Mouse (Mus musculus) right cerebral cortex, postnatal 4 days (tissue): ENCODE measurements around the gene Kdm1b.

Source experiments
- DNase-seq: peaks from one replicate; pipeline ENCODE4 v3.0.0-alpha.2; 2022

Gene Kdm1b

DNA sequence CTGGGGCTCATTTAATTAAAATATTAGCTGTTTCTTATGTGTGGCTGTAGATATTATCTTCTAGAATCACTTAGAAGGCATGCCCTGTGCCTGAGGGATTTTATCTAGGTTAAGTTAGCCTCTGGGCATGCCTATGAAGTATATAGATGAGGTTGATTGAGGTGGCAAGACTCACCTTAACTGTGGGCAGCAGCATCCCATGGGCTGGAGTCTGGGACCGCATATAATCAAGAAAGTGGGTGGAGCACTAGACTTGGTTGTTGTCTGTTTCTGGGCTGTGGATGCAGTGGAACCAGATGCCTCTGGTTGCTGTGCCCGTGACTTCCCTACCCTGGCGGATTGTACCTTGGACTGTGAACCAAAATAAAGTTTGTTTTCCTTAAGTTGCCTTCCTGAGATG, 68.8 kb downstream of the Kdm1b start:
- no peak for DNase-seq

DNA sequence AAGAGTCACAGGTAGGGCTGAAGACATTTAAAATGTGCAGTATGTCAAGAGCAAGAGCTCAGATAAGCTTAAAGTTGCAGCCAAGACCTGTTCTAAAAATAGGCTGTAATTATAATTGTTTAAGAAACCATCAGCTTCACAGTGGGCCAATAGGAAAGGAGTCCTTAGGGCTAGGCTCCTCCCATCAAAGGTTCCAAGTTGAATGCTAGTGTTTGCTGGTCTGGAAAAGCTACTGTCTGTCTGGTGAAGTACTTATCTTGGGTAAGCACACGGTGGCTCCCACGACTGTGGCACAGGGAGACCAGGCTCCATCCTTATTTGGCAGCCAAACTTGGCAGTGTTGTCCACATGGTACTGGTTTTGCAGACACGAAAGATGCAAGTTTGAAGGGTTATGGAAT, 69.6 kb downstream of the Kdm1b start:
- DNase-seq, result no peak

DNA sequence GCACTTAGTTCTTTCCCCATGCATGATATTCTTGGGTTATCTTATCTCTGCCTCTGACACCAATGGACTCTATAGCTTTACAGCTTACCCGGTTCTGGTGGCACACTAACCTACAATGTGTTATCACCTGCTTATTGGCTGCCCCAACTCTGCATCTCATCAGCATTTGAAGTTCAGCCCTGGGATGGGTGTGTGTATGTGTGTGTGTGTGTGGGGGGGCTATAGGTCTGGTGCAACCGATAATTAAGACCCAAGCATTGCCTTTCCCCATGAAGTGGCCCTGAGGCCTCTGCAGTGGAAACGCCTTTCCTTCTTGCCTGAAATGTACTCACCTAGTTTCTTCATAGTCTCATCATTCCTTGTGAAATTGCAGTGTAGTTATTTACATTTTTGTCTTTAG, 72.7 kb downstream of the Kdm1b start:
- DNase-seq, result no peak

DNA sequence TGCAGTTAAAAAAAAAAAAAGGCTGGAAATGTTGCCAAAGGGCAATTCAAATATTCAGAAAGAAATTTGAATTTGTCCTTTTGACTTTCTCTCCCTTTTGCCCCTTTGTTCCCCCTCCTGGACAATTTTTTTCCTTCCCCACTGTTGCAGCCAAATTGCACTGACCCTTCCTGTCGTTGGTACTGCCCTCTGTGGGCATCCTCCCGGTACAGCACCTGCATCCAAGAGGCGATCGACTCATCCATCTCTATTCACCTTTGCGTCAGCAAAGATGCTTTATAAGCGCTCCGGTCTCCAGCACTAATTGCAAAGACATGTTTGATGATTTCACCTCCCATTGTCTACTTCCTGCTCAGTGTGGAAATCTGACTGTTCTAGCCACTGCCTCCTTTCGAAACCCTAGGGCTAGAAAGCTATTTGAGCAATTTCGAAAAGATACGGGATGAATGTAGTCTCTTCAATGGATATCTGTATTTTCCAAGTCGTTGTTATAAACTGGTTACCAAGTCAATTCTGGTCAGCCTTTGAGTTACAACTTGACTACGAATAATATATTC, 78.1 kb downstream of the Kdm1b start:
- DNase-seq, result no peak

DNA sequence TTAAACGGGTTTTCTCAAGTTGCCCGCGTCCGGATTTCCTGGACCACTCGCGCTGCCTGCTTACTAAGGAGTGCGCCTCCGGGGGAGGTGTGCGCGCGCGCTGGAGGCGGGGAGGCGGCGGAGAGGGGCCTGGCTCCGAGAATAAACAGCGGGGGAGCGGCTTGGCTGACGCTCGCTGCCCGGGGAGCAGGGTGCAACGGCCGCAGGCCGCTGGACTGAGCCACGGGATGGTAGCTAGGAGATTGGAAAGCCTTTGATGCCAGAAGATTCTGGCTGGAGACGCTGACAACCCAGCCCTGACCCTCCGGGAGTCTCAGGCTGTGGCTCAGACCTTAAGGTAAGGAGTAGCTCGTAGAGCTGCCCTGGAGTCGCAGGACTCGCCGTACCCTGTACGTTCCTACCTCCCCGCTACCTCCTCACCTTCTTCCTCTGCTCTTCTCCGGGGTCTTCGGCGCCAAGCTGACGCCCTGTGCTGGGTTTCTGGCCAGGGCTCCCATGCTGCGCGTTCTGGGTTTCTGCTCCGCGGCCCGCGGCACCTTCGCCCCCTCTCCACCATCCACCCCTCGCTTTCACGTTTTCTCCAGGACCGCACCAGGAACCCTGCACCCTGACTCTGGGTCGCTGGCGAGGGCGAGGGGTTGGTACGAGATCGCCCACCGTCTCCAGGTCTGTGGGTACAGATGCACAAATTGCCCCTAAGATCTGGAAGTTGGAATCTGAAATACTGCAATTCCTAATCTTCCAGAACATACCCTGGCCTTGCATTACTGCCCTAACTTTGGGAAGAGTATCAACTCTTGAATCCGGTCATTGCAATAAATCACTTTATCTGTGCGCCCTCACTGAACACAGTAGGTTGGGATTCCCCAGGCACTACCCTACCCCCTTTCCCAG, 79.5 kb downstream of the Kdm1b start, which contains the start of gene Rnf144b:
TSS of gene Rnf144b (plus strand) at position 120 of the 894 bp plus-strand sequence.
- DNase-seq, result peak; percentile 56

DNA sequence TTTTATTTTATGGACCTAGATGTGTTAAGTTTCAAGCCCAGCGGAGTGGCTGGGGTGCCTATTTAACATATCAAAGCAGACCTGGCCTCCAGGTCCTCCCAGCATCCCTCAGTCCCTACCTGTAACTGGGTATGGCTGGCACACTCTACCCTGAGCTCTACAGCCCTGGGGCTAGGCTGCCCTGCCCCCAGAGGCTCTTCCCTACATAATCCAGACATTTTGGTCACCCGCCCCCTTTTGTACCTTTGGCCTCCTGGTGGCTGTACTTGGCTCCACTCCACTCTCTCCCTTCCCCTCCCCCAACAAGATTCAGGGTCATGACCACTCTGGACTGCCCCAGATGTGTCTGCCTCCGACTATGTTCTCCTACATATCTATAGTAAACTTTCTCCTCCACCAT, 81.2 kb downstream of the Kdm1b start:
- no peak for DNase-seq

DNA sequence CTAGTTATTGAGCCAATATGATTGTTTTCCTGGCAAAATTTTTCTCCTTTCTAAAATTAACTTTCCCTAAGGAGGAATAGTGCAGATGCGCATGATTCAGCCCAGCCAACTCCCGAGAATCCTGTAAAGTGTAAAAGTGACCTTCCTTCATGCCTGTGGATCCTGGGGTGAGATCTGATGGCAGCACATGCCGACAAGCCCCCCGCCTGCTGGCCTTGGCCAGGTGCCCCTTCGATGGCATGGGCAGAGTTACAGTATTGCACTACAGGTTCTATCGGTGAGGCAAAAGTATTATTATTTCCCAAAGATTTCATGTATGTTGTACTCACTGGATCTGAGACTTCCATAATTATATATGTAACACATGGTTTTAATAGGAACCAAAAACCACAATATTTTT, 81.7 kb downstream of the Kdm1b start:
- no peak for DNase-seq

DNA sequence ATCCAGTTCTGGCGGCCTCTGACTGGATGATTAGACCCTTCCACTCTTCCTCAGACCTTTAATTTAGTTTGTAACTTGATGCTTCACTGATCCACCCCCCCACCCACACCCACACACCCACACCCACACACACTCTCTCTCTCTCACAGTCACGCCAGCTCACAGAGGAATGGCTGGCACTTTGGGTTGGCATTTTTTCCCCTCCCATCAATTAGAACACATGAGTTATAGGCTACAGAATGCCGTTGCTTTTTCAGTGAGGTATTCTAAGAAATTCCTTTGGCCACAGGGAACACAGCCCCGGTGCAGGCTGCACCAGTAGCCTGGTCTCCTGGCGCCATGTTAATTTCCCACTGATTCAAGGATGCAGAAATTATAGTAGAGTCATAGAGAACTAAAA, 82.3 kb downstream of the Kdm1b start:
- no peak for DNase-seq

DNA sequence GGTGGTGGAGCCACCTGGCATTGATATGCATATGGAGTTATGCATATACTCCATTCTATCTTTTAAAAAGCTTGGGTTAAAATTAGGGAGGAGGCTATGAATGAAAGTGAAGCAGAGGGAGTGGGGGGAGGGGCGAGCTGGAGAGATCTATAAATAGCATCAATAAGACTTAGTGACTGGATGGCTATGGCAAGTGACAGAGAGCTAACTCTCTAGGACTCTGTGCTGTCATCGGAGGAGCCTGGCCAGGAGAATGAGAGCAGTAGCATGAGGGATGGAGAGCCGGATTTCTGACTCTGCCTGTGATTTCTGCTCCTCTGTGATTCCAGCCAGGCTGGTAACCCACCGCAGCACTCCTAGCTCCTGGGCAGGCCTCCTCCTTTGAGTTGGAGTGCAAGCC, 85.8 kb downstream of the Kdm1b start:
- DNase-seq, result no peak

DNA sequence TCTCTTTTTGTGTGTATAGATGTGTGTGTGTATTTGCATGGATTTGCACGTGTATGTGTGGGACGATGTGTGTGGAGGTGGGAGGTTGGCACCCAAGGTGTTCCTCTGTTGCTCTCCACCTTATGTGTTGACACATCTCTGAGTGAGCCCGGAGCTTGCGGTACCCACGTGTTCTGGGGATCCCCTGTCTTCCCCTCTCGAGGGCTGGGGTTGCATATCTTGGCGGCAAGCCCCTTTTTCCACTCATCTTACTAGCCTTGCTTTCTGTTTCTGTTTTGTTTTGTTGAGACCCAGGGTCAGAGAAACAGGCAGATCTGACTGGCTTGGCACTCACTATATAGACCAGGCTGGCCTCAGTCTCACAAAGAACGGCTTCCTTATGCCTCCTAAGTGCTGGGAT, 89.8 kb downstream of the Kdm1b start:
- DNase-seq, result no peak

DNA sequence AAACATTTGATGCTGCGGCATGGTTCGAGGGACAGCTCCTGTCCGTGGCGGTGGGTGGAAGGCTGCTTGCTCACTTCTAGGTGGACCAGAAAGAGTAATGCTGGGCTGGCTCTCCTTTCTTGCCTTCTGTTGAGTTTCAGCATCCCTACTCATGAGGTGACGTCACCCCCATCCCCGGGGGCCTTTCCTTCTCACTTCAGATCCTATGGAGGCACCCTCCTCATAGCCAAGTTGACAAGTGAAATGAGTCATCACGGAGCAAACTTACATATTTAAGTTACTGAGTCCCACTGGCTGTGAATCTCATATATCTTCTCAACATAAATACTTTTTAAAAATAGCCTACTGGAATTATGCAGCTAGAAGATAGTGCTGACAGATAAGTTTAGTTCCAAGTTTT, 91.5 kb downstream of the Kdm1b start:
- DNase-seq, result no peak
